Mouse (Mus musculus) heart, adult 8-10 months (tissue): Measurements from ENCODE around the gene Sgk2. TPM values are rescaled to one million over a fixed set of nuclear protein-coding genes. Genes with fewer than 3 reads are reported as not detected.
"Not testable (repeated sequence)": the region's sequence is repeated elsewhere in the genome, so short reads cannot be mapped to it uniquely, and the experiment has no call there.

ENCODE experiments used
- DNase-seq: peaks from one replicate; pipeline ENCODE4 v3.0.0; 2022; ENCODE audit warnings: low spot score
- total RNA-seq, 4 experiments: library from RNA; stranded (reverse); gene quantifications; 2 replicates each; pipeline ENCODE4 v1.2.4; 2022

The Sgk2 gene
- total RNA-seq, 4 experiments from 2014 or later: not detected

GRCm38 (mm10) chr2:163058981-163059380 lies 71.9 kb downstream of the Sgk2 start:
- not testable (repeated sequence) for DNase-seq

GRCm38 (mm10) chr2:163060630-163061029 lies 73.5 kb downstream of the Sgk2 start:
- no peak for DNase-seq

GRCm38 (mm10) chr2:163061203-163062118 lies 74.3 kb downstream of the Sgk2 start:
- no peak for DNase-seq

- no peak for DNase-seq
These were observed 75.0 kb downstream of the Sgk2 start for GRCm38 (mm10) chr2:163062119-163062508.

Other genes with a start within 250 kb of the Sgk2 start
- gene Srsf6, start 55.8 kb upstream of the Sgk2 start, total RNA-seq: 10 to 100 TPM; 53.4 to 66.5 (median 60.8) TPM
- gene L3mbtl1, start 43.9 kb upstream of the Sgk2 start, total RNA-seq: not detected
- gene Ift52, start 30.0 kb downstream of the Sgk2 start, total RNA-seq: 10 to 100 TPM; 19.3 to 25.0 (median 22.8) TPM
- gene Mybl2, start 67.4 kb downstream of the Sgk2 start, total RNA-seq: under 1 TPM in 3 of 4 experiments, not detected in 1; 0.08 to 0.41 (median 0.26) TPM
- gene Gtsf1l, start 100.5 kb downstream of the Sgk2 start, total RNA-seq: not detected
- 1 to 10 TPM in 2 of 4 experiments, under 1 TPM in 2; 0.66 to 2.7 (median 1.0) TPM for gene Tox2, start 215.8 kb downstream of the Sgk2 start, total RNA-seq